Mouse (Mus musculus) stomach, embryonic 14.5 days (tissue): ENCODE results near the gene Il22ra1. TPM values are rescaled to one million over a fixed set of nuclear protein-coding genes. Genes with fewer than 3 reads are reported as not detected.
"Not testable (repeated sequence)": the region's sequence is repeated elsewhere in the genome, so short reads cannot be mapped to it uniquely, and the experiment has no call there.

ENCODE experiments used
- ATAC-seq: fragments of 200-750 bp; cut with Nextera tagmentation; 2 replicates; pipeline ENCODE4 v1.8.0; 2017; ENCODE audit warnings: low read depth, moderate TSS enrichment; ENCODE audit not compliant: insufficient number of reproducible peaks, insufficient read depth, low FRiP score
- H3K27ac ChIP-seq: fragments of 300-500 bp; sonication (generic); 2 replicates; pipeline ENCODE4 v1.5.1; 2014; ENCODE audit warnings: mild to moderate bottlenecking, low read length, moderate library complexity, mixed read lengths
- H3K27me3 ChIP-seq: fragments of 300-500 bp; sonication (generic); 2 replicates; pipeline ENCODE4 v1.6.1; 2014; ENCODE audit warnings: low read length, control low read depth, mixed read lengths; ENCODE audit not compliant: control insufficient read depth, insufficient read depth
- H3K36me3 ChIP-seq: fragments of 300-500 bp; sonication (generic); 2 replicates; pipeline ENCODE4 v1.6.1; 2014; ENCODE audit warnings: mild to moderate bottlenecking, control low read depth, low read length, moderate library complexity, mixed read lengths; ENCODE audit not compliant: control insufficient read depth, insufficient read depth
- H3K4me1 ChIP-seq: fragments of 300-500 bp; sonication (generic); 2 replicates; pipeline ENCODE4 v1.6.1; 2014; ENCODE audit warnings: low read length, control low read depth, mixed read lengths; ENCODE audit not compliant: control insufficient read depth, insufficient read depth
- H3K4me2 ChIP-seq: fragments of 300-500 bp; sonication (generic); replicated peaks from 2 replicates; pipeline ENCODE4 v1.6.1; 2014; ENCODE audit warnings: low read depth, low read length, control low read depth
- H3K4me3 ChIP-seq: fragments of 300-500 bp; sonication (generic); 2 replicates; pipeline ENCODE4 v1.5.1; 2014; ENCODE audit warnings: low read depth, low read length, control low read depth
- H3K9ac ChIP-seq: fragments of 300-500 bp; sonication (generic); replicated peaks from 2 replicates; pipeline ENCODE4 v1.6.1; 2014; ENCODE audit warnings: low read depth, mild to moderate bottlenecking, control low read depth, low read length, moderate library complexity, mixed read lengths
- H3K9me3 ChIP-seq: fragments of 300-500 bp; sonication (generic); 2 replicates; pipeline ENCODE4 v1.6.1; 2016; ENCODE audit warnings: low read depth, low read length, control low read depth; ENCODE audit not compliant: control insufficient read depth
- WGBS: fragments of 180-500 bp; shearing (Covaris S2); extraction: QIAGEN DNeasy Blood & Tissue Kit; methylation state at CpG from one replicate; pipeline ENCODE4 v1.1.7; 2014; 5-methylcytosine and 5-hydroxymethylcytosine counted together
- polyA plus RNA-seq: library from polyadenylated mRNA; unstranded; fragments of >200 nt; fragmentation: Nextera tagmentation; extraction: Ambion mirVana; gene quantifications from 2 replicates; pipeline ENCODE4 v1.2.1, GENCODE M21; 2014

The Il22ra1 gene
- polyA plus RNA-seq, 1 experiment from 2014 or later, result 0.33 TPM

DNA sequence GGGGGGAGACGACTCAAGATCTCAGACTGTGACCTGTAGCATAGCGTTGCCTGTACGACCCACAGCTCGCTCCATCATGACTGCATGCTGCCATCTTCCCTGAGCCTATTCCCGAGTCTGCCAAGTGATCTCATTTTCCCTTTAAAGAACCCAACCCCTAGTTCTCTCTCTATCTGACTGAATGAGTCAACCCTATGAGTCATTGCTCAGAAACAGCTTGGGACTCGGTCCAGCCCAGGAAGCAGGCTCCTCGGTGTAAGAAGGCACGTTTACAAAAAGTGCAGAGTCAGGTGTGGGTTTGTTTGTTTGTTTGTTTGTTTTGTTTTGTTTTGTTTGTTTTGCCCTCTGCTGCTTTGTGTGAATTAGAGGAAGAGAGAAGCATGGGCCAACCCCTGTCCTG, 13.2 kb upstream of the Il22ra1 start:
- Histone ChIP-seq H3K4me3 (no peak overlapping the region), H3K4me2 (no peak overlapping the region), H3K27ac (no peak overlapping the region), H3K9ac (no peak overlapping the region), H3K36me3 (no peaks in the 10 kb centered on the region), H3K9me3 (no peaks in the 10 kb centered on the region), H3K27me3 (no peaks in the 10 kb centered on the region), H3K4me1 (0 out of 2 replicates have a peak, but pooled peaks cover 5% of the 10 kb centered on the region)
- ATAC-seq, result no peak
- WGBS, result 76% methylated on average over 8 of the region's 8 CpGs

DNA sequence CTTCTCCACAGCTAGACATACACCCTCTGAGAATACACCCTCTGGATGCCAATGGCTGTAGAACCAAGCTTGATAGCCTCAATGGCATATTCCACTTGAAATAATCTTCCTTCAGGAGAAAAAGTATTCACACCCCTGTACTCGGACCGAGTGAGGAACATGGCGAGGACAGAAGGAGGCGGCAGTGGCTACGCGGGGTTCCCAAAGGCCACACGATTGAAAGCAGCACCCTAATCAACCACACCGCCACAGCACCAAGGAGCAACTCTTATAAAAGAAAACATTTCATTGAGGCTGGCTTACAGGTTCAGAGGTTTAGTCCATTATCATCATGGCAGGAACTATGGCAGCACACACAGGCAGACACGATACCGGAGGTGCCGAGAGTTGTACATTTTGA, 11.5 kb upstream of the Il22ra1 start:
- not testable (repeated sequence) for H3K27me3 ChIP-seq, ATAC-seq, H3K4me3 ChIP-seq, H3K9me3 ChIP-seq, H3K4me1 ChIP-seq, H3K36me3 ChIP-seq, H3K27ac ChIP-seq, H3K9ac ChIP-seq, H3K4me2 ChIP-seq
- WGBS, result 95% methylated on average over 11 of the region's 11 CpGs

DNA sequence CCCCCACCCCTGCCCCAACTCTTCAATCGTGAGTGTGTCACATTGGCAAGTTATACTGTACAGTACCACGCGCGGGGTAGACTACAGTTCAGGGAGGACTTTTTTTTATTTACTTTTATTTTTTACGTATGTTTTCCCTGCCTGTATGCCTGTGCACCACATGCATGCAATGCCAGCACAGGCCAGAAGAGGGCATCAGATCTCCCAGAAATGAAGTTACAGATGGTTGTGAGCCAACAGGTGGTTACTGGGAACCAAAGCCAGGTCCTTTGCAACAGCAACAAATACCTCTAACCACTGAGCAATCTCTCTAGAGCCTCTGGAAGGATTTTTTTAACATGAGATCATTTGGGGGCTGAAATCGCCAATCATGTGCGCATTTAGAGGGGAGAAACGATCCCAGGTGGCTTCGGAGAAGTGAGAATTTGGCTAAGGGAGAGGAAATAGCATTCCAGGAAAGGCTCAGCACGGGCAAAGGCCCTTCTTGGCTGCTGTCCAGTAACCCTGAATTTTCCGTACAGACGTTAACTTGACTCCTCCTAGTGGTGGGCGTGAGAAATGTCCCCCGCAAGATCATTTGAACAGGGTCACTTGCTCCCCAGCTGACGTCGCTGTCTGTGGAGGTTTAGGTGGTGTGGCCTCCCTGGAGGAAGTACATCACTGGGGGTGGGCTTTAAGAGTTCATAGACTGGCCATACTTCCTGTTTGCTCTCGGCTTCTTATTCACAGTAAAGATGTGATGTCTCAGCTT, 5.3 kb upstream of the Il22ra1 start:
- Histone ChIP-seq H3K4me2 (no peak overlapping the region), H3K4me1 (peaks cover 2% of the 10 kb centered on the region; the same call in 1 of the 2 replicates), H3K4me3 (no peak overlapping the region), H3K36me3 (no peaks in the 10 kb centered on the region), H3K9me3 (no peaks in the 10 kb centered on the region), H3K27ac (no peak overlapping the region), H3K27me3 (no peaks in the 10 kb centered on the region), H3K9ac (no peak overlapping the region)
- WGBS, result 73% methylated on average over 17 of the region's 17 CpGs
- ATAC-seq, result no peak

DNA sequence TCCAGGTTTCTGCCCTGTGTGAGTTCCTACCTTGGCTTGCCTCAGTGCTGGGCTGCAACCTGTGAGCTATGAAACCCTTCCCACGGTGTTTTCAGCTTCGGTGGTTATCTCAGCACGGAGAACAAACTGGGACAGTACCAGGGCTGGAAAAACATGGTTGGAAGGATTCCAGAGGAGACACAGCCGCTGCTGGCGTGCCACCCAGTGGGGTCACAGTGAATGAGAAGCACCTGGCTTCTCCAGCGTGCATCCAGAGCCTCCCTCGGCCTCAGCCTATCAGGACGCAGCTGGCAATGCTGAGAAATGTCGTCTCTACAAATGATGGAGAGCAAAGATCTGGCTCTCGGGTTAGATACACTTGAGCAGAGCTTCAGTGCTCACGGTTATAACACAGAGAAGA, 1.6 kb upstream of the Il22ra1 start:
- Histone ChIP-seq H3K4me3 (no peak overlapping the region), H3K9ac (no peak overlapping the region), H3K27ac (no peak overlapping the region), H3K4me2 (no peak overlapping the region), H3K9me3 (no peaks in the 10 kb centered on the region), H3K4me1 (peaks cover 10% of the 10 kb centered on the region; the same call in 1 of the 2 replicates), H3K27me3 (no peaks in the 10 kb centered on the region), H3K36me3 (no peaks in the 10 kb centered on the region)
- 57% methylated on average over 11 of the region's 11 CpGs for WGBS
- ATAC-seq, result no peak

DNA sequence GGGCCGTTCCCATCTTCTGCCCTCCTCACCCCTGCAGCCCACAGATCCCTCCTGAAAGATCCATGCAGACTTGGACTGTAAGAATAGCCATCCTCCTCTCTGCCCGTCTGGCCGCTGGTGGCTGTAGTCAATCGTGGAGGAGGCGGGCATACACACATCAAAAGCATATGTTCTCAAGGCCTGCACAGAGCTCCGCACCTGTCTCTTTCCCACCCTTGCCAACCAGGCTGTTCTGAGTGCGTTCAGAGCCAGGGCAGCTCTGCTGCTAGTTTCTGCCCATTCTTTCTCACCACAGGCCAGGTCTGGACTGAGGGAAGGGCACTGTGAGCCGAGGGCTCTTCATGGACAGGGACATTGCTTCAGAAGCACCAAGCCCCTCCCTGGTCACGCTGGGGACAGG, 2.2 kb downstream of the Il22ra1 start:
- ATAC-seq, result no peak
- H3K4me3 ChIP-seq, result no peak overlapping the region
- no peaks in the 10 kb centered on the region for H3K27me3 ChIP-seq
- H3K9me3 ChIP-seq, result peaks cover 4% of the 10 kb centered on the region; the same call in 1 of the 2 replicates
- no peak overlapping the region for H3K4me2 ChIP-seq
- H3K4me1 ChIP-seq, result peaks cover 10% of the 10 kb centered on the region; the same call in 1 of the 2 replicates
- 84% methylated on average over 9 of the region's 9 CpGs for WGBS
- H3K36me3 ChIP-seq, result no peaks in the 10 kb centered on the region
- no peak overlapping the region for H3K9ac ChIP-seq
- no peak overlapping the region for H3K27ac ChIP-seq

DNA sequence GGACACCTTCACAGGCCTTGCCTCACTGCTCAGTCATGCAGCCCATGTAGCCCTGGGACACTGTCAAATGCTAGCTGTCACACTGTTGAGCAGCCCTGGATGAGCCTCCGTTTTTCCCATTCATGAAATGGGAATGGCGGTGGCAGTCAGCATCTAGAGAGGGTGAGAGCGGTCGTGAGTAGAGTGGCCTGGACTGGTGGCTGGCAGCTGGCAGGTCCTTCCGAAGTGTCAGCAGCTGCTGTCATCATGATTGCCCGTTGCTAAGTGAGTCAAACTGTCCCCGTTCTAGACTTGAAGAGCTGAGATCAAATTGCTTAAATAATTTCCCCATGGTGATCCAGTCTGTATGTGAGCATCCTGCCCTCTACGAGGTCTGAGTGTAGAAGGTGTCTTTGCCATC, 3.0 kb downstream of the Il22ra1 start:
- Histone ChIP-seq H3K36me3 (no peaks in the 10 kb centered on the region), H3K4me2 (no peak overlapping the region), H3K9me3 (peaks cover 4% of the 10 kb centered on the region; the same call in 1 of the 2 replicates), H3K9ac (no peak overlapping the region), H3K27ac (no peak overlapping the region), H3K4me1 (peaks cover 10% of the 10 kb centered on the region; the same call in 1 of the 2 replicates), H3K27me3 (no peaks in the 10 kb centered on the region), H3K4me3 (no peak overlapping the region)
- ATAC-seq, result no peak
- WGBS, result 84% methylated on average over 8 of the region's 8 CpGs

DNA sequence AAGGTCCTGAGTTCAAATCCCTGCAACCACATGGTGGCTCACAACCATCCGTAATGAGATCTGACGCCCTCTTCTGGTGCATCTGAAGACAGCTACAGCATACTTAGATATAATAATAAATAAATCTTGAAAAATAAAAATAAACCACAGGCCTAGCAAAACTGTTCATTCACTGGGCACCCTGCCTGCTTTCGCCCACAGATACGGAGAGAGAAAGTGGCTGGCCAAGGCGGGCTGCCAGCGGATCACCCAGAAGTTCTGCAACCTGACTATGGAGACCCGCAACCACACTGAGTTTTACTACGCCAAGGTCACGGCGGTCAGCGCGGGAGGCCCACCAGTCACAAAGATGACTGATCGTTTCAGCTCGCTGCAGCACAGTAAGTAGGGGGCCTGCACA, 5.9 kb downstream of the Il22ra1 start:
- Histone ChIP-seq H3K36me3 (no peaks in the 10 kb centered on the region), H3K27me3 (no peaks in the 10 kb centered on the region), H3K9me3 (peaks cover 4% of the 10 kb centered on the region; the same call in 1 of the 2 replicates), H3K27ac (no peak overlapping the region), H3K9ac (no peak overlapping the region), H3K4me2 (no peak overlapping the region), H3K4me1 (0 out of 2 replicates have a peak, but pooled peaks cover 3% of the 10 kb centered on the region), H3K4me3 (no peak overlapping the region)
- no peak for ATAC-seq
- 95% methylated on average over 14 of the region's 14 CpGs for WGBS

DNA sequence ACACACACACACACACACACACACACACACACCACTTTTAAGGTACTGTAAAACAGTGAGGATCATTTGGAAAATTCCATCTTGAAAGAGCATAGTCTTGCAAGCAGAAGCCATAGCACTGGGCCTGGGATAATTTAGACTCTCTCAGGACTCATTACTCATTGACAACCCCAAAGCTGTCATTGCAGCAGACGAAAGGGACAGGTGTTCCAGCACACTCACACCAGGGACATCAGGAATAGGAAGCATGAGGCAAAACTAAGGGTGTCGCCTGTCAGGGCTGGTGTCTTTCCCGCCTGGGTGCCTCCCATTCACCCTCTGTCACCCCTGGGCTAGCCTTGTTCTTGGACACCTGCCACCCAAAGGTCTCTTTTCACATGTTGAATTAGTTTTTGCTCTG, 8.9 kb downstream of the Il22ra1 start:
- Histone ChIP-seq H3K36me3 (no peaks in the 10 kb centered on the region), H3K27ac (no peak overlapping the region), H3K9ac (no peak overlapping the region), H3K9me3 (peaks cover 4% of the 10 kb centered on the region; the same call in 1 of the 2 replicates), H3K4me1 (no peaks in the 10 kb centered on the region), H3K4me2 (no peak overlapping the region), H3K4me3 (no peak overlapping the region), H3K27me3 (no peaks in the 10 kb centered on the region)
- 69% methylated on average over 3 of the region's 3 CpGs for WGBS
- no peak for ATAC-seq

DNA sequence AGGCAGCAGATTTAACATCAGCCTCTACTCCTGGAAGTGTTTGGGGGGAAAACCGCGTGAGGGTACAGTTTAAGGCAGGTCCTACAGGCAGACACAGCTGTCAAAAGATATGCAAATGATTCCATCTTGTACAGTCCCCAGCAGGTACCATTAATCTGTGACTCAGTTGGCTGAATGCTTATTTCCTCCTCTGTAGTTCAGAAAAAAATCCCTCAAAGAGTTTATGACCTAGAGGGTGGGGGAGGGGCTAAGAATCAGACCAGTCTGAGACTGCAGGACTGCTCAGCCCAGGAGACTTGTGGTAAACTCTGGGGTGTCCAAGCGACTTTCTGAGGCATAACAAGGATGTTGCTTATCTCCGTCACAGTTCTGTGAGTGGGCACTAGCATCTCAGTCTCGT, 10.3 kb downstream of the Il22ra1 start:
- no peak overlapping the region for H3K4me2 ChIP-seq

More for the DNA sequence above, 10.3 kb downstream of the Il22ra1 start:
- no peaks in the 10 kb centered on the region for H3K27me3 ChIP-seq
- H3K36me3 ChIP-seq, result no peaks in the 10 kb centered on the region
- H3K9me3 ChIP-seq, result peaks cover 4% of the 10 kb centered on the region; the same call in 1 of the 2 replicates
- H3K4me3 ChIP-seq, result no peak overlapping the region
- no peak overlapping the region for H3K27ac ChIP-seq
- H3K4me1 ChIP-seq, result no peaks in the 10 kb centered on the region
- WGBS, result 41% methylated on average over 5 of the region's 5 CpGs
- ATAC-seq, result no peak
- H3K9ac ChIP-seq, result no peak overlapping the region
